ENCODE assay signal across 12 mouse cellular contexts in the genomic region with DNA sequence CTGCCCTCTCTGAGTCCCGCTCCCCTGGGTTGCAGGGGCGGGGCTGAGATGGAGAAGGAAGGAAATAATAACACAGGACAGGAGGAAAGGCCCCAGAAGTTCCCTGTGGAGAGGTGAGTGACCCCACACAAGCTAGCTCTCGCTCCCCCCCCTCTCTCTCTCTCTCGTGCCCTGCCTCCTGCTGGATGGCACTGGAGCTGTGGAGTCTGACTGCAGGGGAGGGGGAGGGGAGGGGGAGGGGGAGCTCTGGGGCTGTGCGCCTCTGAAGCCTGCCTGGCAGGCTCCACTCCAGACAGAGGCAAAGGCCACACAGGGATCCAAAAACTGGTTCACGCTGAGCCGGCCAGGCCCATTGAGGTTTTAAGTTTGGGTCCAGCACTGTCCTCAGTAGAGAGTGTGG.
A peak's percentile ranks its signal among the peaks of the same experiment; 100 is the strongest.
DNase-seq lines count a peak whose midpoint lies in the region; ATAC-seq lines count a peak whose summit lies in the region.
"Had no signal": no experiment of that assay in that cellular context is flagged by ENCODE, and none has a peak within 500 bp of the region (broad histone marks: within the 10 kb centered on the region; RNA-seq: fewer than 3 reads in every experiment).

No protein-coding gene starts in this region.

- H3K27ac ChIP-seq in hindbrain, embryonic 12.5 days = no peak overlapping the region
- no peak overlapping the region for H3K27ac ChIP-seq in hindbrain, embryonic 14.5 days
- H3K27ac ChIP-seq in limb, embryonic 12.5 days = peak overlapping the region; percentile 19; the same call in 1 of the 2 replicates
- H3K27ac ChIP-seq: liver, embryonic 12.5 days; stomach, embryonic 15.5 days had no signal

- no peak overlapping the region for H3K4me3 ChIP-seq in hindbrain, embryonic 12.5 days
- no peak overlapping the region for H3K4me3 ChIP-seq in hindbrain, embryonic 14.5 days (replicated peaks; ENCODE audit: low read length)
- no peak overlapping the region for H3K4me3 ChIP-seq in limb, embryonic 12.5 days (replicated peaks)
- H3K4me3 ChIP-seq: heart, embryonic 12.5 days; liver, embryonic 12.5 days; stomach, embryonic 15.5 days had no signal

- peaks cover 50% of the 10 kb centered on the region for H3K4me1 ChIP-seq in hindbrain, embryonic 12.5 days
- peaks cover 27% of the 10 kb centered on the region for H3K4me1 ChIP-seq in hindbrain, embryonic 14.5 days (replicated peaks; ENCODE audit: control insufficient read depth, insufficient read depth, low read length)
- peaks cover 29% of the 10 kb centered on the region for H3K4me1 ChIP-seq in limb, embryonic 12.5 days (replicated peaks)

- WGBS in hindbrain, embryonic 12.5 days = 6% methylated on average over 5 of the region's 7 CpGs
- 11% methylated on average over 5 of the region's 7 CpGs for WGBS in hindbrain, embryonic 14.5 days
- WGBS in limb, embryonic 12.5 days = 9% methylated on average over 7 of the region's 7 CpGs

- H3K9me3 ChIP-seq in hindbrain, embryonic 12.5 days (replicated peaks) = no peaks in the 10 kb centered on the region
- no peaks in the 10 kb centered on the region for H3K9me3 ChIP-seq in hindbrain, embryonic 14.5 days (ENCODE audit: control insufficient read depth, low read length)
- no peaks in the 10 kb centered on the region for H3K9me3 ChIP-seq in limb, embryonic 12.5 days
- H3K9me3 ChIP-seq: heart, embryonic 12.5 days; liver, embryonic 12.5 days; stomach, embryonic 15.5 days had no signal

- no peak for DNase-seq in hindbrain, embryonic 14.5 days (ENCODE audit: low spot score)
- peak; percentile 43 for DNase-seq in ES-CJ7 (ENCODE audit: low read depth, low spot score)
- peak; percentile 56 for DNase-seq in embryo, embryonic 10.5 days (ENCODE audit: low spot score)
- no peak for DNase-seq in ovary, adult 18-20 months (ENCODE audit: low spot score)
- DNase-seq in cerebellum, adult 18-20 months = no peak

- no peak overlapping the region for H3K4me2 ChIP-seq in hindbrain, embryonic 12.5 days (replicated peaks)
- no peak overlapping the region for H3K4me2 ChIP-seq in hindbrain, embryonic 14.5 days (replicated peaks)
- no peak overlapping the region for H3K4me2 ChIP-seq in limb, embryonic 12.5 days
- H3K4me2 ChIP-seq: heart, embryonic 12.5 days; liver, embryonic 12.5 days; stomach, embryonic 15.5 days had no signal

- no peaks in the 10 kb centered on the region for H3K27me3 ChIP-seq in hindbrain, embryonic 12.5 days
- H3K27me3 ChIP-seq in hindbrain, embryonic 14.5 days (ENCODE audit: control insufficient read depth, insufficient read depth, low read length) = no peaks in the 10 kb centered on the region; the same call in 1 of the 2 replicates
- H3K27me3 ChIP-seq in limb, embryonic 12.5 days = no peaks in the 10 kb centered on the region
- H3K27me3 ChIP-seq: heart, embryonic 12.5 days; stomach, embryonic 15.5 days had no signal

- H3K9ac ChIP-seq in hindbrain, embryonic 12.5 days = no peak overlapping the region
- H3K9ac ChIP-seq in hindbrain, embryonic 14.5 days = no peak overlapping the region
- peak overlapping the region; percentile 24; the same call in 1 of the 2 replicates for H3K9ac ChIP-seq in limb, embryonic 12.5 days (replicated peaks)
- H3K9ac ChIP-seq: heart, embryonic 12.5 days; liver, embryonic 12.5 days; stomach, embryonic 15.5 days had no signal

- ATAC-seq in hindbrain, embryonic 12.5 days (ENCODE audit: low FRiP score) = peak; percentile 30; the same call in 1 of the 2 replicates
- no peak for ATAC-seq in hindbrain, embryonic 14.5 days (ENCODE audit: low FRiP score)
- ATAC-seq in limb, embryonic 12.5 days (ENCODE audit: insufficient number of reproducible peaks, insufficient read depth, low FRiP score, low TSS enrichment, low read depth) = no peak
- ATAC-seq in CD4-positive, CD25-positive, alpha-beta regulatory T cell, adult 4 months = no peak
- ATAC-seq: intestine, postnatal 0 days; liver, embryonic 12.5 days had no signal

- H3K36me3 ChIP-seq in hindbrain, embryonic 12.5 days = no peaks in the 10 kb centered on the region
- no peaks in the 10 kb centered on the region for H3K36me3 ChIP-seq in hindbrain, embryonic 14.5 days (replicated peaks; ENCODE audit: control insufficient read depth, insufficient read depth)
- no peaks in the 10 kb centered on the region for H3K36me3 ChIP-seq in limb, embryonic 12.5 days
- H3K36me3 ChIP-seq: heart, embryonic 12.5 days; liver, embryonic 12.5 days; stomach, embryonic 15.5 days had no signal

Comparison
In these comparisons a context has a peak if more than half of its experiments do, and no peak if none do; other contexts are left out.
1. DNase-seq: peak in ES-CJ7 (single experiment) and embryo, embryonic 10.5 days (single experiment); none in hindbrain, embryonic 14.5 days (single experiment), ovary, adult 18-20 months (single experiment) and cerebellum, adult 18-20 months (0 of 2).